Mouse (Mus musculus) embryonic facial prominence, embryonic 10.5 days (tissue): ENCODE measurements around the gene Atf2. TPM values are rescaled to one million over a fixed set of nuclear protein-coding genes. Genes with fewer than 3 reads are reported as not detected.

ENCODE experiments used
- DNase-seq: peaks from one replicate; pipeline ENCODE4 v3.0.0-alpha.2; 2017; ENCODE audit warnings: low spot score
- H3K27ac ChIP-seq: fragments of 300-500 bp; sonication (generic); replicated peaks from 2 replicates; pipeline ENCODE4 v1.5.1; 2016; ENCODE audit warnings: mild to moderate bottlenecking
- H3K27me3 ChIP-seq: fragments of 300-500 bp; sonication (generic); replicated peaks from 2 replicates; pipeline ENCODE4 v1.6.1; 2016; ENCODE audit warnings: low read depth, mild to moderate bottlenecking; ENCODE audit not compliant: poor library complexity, severe bottlenecking
- H3K36me3 ChIP-seq: fragments of 300-500 bp; sonication (generic); replicated peaks from 2 replicates; pipeline ENCODE4 v1.6.1; 2016; ENCODE audit warnings: mild to moderate bottlenecking, moderate library complexity
- H3K4me1 ChIP-seq: fragments of 300-500 bp; sonication (generic); 2 replicates; pipeline ENCODE4 v1.6.1; 2016
- H3K4me3 ChIP-seq: fragments of 300-500 bp; sonication (generic); 2 replicates; pipeline ENCODE4 v1.5.1; 2016; ENCODE audit warnings: mild to moderate bottlenecking, moderate library complexity
- H3K9me3 ChIP-seq: fragments of 300-500 bp; sonication (generic); 2 replicates; pipeline ENCODE4 v1.6.1; 2016; ENCODE audit warnings: mild to moderate bottlenecking
- WGBS: fragments of 180-500 bp; shearing (Covaris S2); methylation state at CpG from one replicate; pipeline ENCODE4 v1.1.7; 2016; 5-methylcytosine and 5-hydroxymethylcytosine counted together
- polyA plus RNA-seq: library from polyadenylated mRNA; unstranded; fragments of >200 nt; fragmentation: Nextera tagmentation; extraction: Ambion mirVana; gene quantifications from 2 replicates; pipeline ENCODE4 v1.2.1, GENCODE M21; 2016

The Atf2 gene
- polyA plus RNA-seq, 1 experiment from 2014 or later: 80.0 TPM

GRCm38 (mm10) chr2:73782371-73782905 is 110.0 kb downstream of the Atf2 start:
- H3K27me3 ChIP-seq: 0 out of 2 replicates have a peak, but pooled peaks cover 3% of the 10 kb centered on the region
- no peak overlapping the region for H3K4me3 ChIP-seq
- WGBS: 65% methylated on average over 9 of the region's 9 CpGs

GRCm38 (mm10) chr2:73780321-73781010 is 112.0 kb downstream of the Atf2 start:
- Histone ChIP-seq H3K27ac (no peak overlapping the region), H3K9me3 (peaks cover 7% of the 10 kb centered on the region; the same call in 1 of the 2 replicates), H3K4me1 (peaks cover 23% of the 10 kb centered on the region), H3K36me3 (no peaks in the 10 kb centered on the region), H3K4me3 (no peak overlapping the region), H3K27me3 (peaks cover 10% of the 10 kb centered on the region; the same call in 1 of the 2 replicates)
- DNase-seq: no peak
- WGBS: 91% methylated on average over 14 of the region's 14 CpGs

More at GRCm38 (mm10) chr2:73782371-73782905, 110.0 kb downstream of the Atf2 start:
- Histone ChIP-seq H3K36me3 (no peaks in the 10 kb centered on the region), H3K4me1 (peaks cover 8% of the 10 kb centered on the region), H3K9me3 (peaks cover 7% of the 10 kb centered on the region; the same call in 1 of the 2 replicates), H3K27ac (no peak overlapping the region)
- DNase-seq: no peak

GRCm38 (mm10) chr2:73779796-73780195 is 112.6 kb downstream of the Atf2 start:
- no peak for DNase-seq
- Histone ChIP-seq H3K27me3 (peaks cover 10% of the 10 kb centered on the region; the same call in 1 of the 2 replicates), H3K4me3 (no peak overlapping the region), H3K9me3 (peaks cover 7% of the 10 kb centered on the region; the same call in 1 of the 2 replicates), H3K4me1 (peaks cover 23% of the 10 kb centered on the region), H3K27ac (no peak overlapping the region), H3K36me3 (no peaks in the 10 kb centered on the region)
- 82% methylated on average over 7 of the region's 7 CpGs for WGBS

GRCm38 (mm10) chr2:73779016-73779595 is 113.3 kb downstream of the Atf2 start:
- Histone ChIP-seq H3K9me3 (no peaks in the 10 kb centered on the region), H3K27ac (no peak overlapping the region), H3K36me3 (no peaks in the 10 kb centered on the region), H3K27me3 (peaks cover 10% of the 10 kb centered on the region; the same call in 1 of the 2 replicates), H3K4me1 (peaks cover 27% of the 10 kb centered on the region), H3K4me3 (no peak overlapping the region)
- no peak for DNase-seq
- WGBS: 79% methylated on average over 4 of the region's 4 CpGs

- no peaks in the 10 kb centered on the region for H3K9me3 ChIP-seq
- no peaks in the 10 kb centered on the region for H3K36me3 ChIP-seq
- H3K4me3 ChIP-seq: peak overlapping the region; percentile 12; the same call in 1 of the 2 replicates
- 17% methylated on average over 4 of the region's 4 CpGs for WGBS
- peak overlapping the region; percentile 44; the same call in 1 of the 2 replicates for H3K27ac ChIP-seq
- peaks cover 41% of the 10 kb centered on the region for H3K4me1 ChIP-seq
- H3K27me3 ChIP-seq: peaks cover 10% of the 10 kb centered on the region; the same call in 1 of the 2 replicates
- DNase-seq: peak; percentile 19
Observed at GRCm38 (mm10) chr2:73776936-73777335, 115.5 kb downstream of the Atf2 start.

- under 1% methylated on average over 22 of the region's 22 CpGs for WGBS
- peak overlapping the region; percentile 87 for H3K4me3 ChIP-seq
- peaks cover 38% of the 10 kb centered on the region for H3K4me1 ChIP-seq
- no peaks in the 10 kb centered on the region for H3K9me3 ChIP-seq
- peaks cover 10% of the 10 kb centered on the region; the same call in 1 of the 2 replicates for H3K27me3 ChIP-seq
- no peaks in the 10 kb centered on the region for H3K36me3 ChIP-seq
- peak overlapping the region; percentile 97 for H3K27ac ChIP-seq
- no peak for DNase-seq
Observed at GRCm38 (mm10) chr2:73775683-73776310, 116.6 kb downstream of the Atf2 start.

GRCm38 (mm10) chr2:73774786-73775682 is 117.4 kb downstream of the Atf2 start, which contains the start of gene Chn1:
Chn1 (minus strand) TSS chr2:73775346.
- 4% methylated on average over 131 of the region's 131 CpGs for WGBS
- no peaks in the 10 kb centered on the region for H3K36me3 ChIP-seq
- peaks cover 10% of the 10 kb centered on the region; the same call in 1 of the 2 replicates for H3K27me3 ChIP-seq
- peak; percentile 90 for DNase-seq
- no peaks in the 10 kb centered on the region for H3K9me3 ChIP-seq
- peak within 1 kb of the TSS; percentile 97 for H3K27ac ChIP-seq
- H3K4me3 ChIP-seq: peak within 1 kb of the TSS; percentile 87
- H3K4me1 ChIP-seq: peaks cover 38% of the 10 kb centered on the region

- no peak for DNase-seq
- 23% methylated on average over 1 of the region's 1 CpGs for WGBS
- Histone ChIP-seq H3K9me3 (no peaks in the 10 kb centered on the region), H3K4me1 (peaks cover 38% of the 10 kb centered on the region), H3K27ac (no peak overlapping the region), H3K4me3 (peak overlapping the region; percentile 87), H3K27me3 (peaks cover 10% of the 10 kb centered on the region; the same call in 1 of the 2 replicates), H3K36me3 (no peaks in the 10 kb centered on the region)
Observed at GRCm38 (mm10) chr2:73772945-73773344, 119.5 kb downstream of the Atf2 start.

GRCm38 (mm10) chr2:73768669-73769068 is 123.8 kb downstream of the Atf2 start:
- H3K36me3 ChIP-seq: no peaks in the 10 kb centered on the region
- no peaks in the 10 kb centered on the region for H3K9me3 ChIP-seq
- H3K27me3 ChIP-seq: no peaks in the 10 kb centered on the region
- no peak overlapping the region for H3K27ac ChIP-seq
- 42% methylated on average over 4 of the region's 4 CpGs for WGBS
- DNase-seq: no peak
- peaks cover 20% of the 10 kb centered on the region for H3K4me1 ChIP-seq
- no peak overlapping the region for H3K4me3 ChIP-seq
